Mouse (Mus musculus) left cerebral cortex, adult 6 months (tissue): ENCODE measurements around the gene Tctn1. TPM values are rescaled to one million over a fixed set of nuclear protein-coding genes. Genes with fewer than 3 reads are reported as not detected.

ENCODE experiments used
- long read RNA-seq, 2 experiments: library from polyadenylated mRNA; unstranded; transcript quantifications; one replicate each; pipeline ENCODE4 v2.0.0; 2019 to 2020
- polyA plus RNA-seq: library from polyadenylated mRNA; unstranded; fragments of <200 nt; fragmentation: Nextera tagmentation; gene quantifications from 2 replicates; pipeline ENCODE4 v1.2.3, GENCODE M21; 2021

Gene Tctn1
- 1.5 and 1.9 TPM in 2 replicates for polyA plus RNA-seq
- long read RNA-seq, experiment 1, result 0 reads
- long read RNA-seq, experiment 2, result 0 reads

GRCm38 (mm10) chr5:122263933-122264905, at the start of gene Tctn1:
Tctn1 (minus strand) TSS chr5:122264460.

GRCm38 (mm10) chr5:122284183-122285028, 20.1 kb upstream of the Tctn1 start, which contains the start of gene Pptc7:
Pptc7 (plus strand) TSS chr5:122284365.

GRCm38 (mm10) chr5:122206475-122206874, 57.8 kb downstream of the Tctn1 start, which contains the start of gene Hvcn1:
Hvcn1 (plus strand) TSS chr5:122206804.

Other genes with a start within 250 kb of the Tctn1 start
- gene Cux2, start 214.4 kb downstream of the Tctn1 start, polyA plus RNA-seq, result 23.2 and 31.3 TPM in 2 replicates
- 2.7 and 3.6 TPM in 2 replicates for gene Myl2, start 163.5 kb downstream of the Tctn1 start, polyA plus RNA-seq
- 0.14 and 0.27 TPM in 2 replicates for gene Ccdc63, start 123.6 kb downstream of the Tctn1 start, polyA plus RNA-seq
- gene Ppp1cc, start 106.2 kb downstream of the Tctn1 start, polyA plus RNA-seq, result 31.6 and 137 TPM in 2 replicates
- 3.3 and 3.4 TPM in 2 replicates for gene Hvcn1, start 57.7 kb downstream of the Tctn1 start, polyA plus RNA-seq
- 8.5 and 13.9 TPM in 2 replicates for gene Pptc7, start 19.9 kb upstream of the Tctn1 start, polyA plus RNA-seq
- gene Rad9b, start 89.8 kb upstream of the Tctn1 start, polyA plus RNA-seq, result 3.1 and 4.8 TPM in 2 replicates
- 340 and 432 TPM in 2 replicates for gene Vps29, start 89.9 kb upstream of the Tctn1 start, polyA plus RNA-seq
- 28.4 and 35.3 TPM in 2 replicates for gene Gpn3, start 107.4 kb upstream of the Tctn1 start, polyA plus RNA-seq
- gene Fam216a, start 107.9 kb upstream of the Tctn1 start, polyA plus RNA-seq, result 106 and 121 TPM in 2 replicates
- 32.8 and 103 TPM in 2 replicates for gene Arpc3, start 127.4 kb upstream of the Tctn1 start, polyA plus RNA-seq
- 21.9 and 23.4 TPM in 2 replicates for gene Anapc7, start 157.2 kb upstream of the Tctn1 start, polyA plus RNA-seq
- gene Atp2a2, start 237.8 kb upstream of the Tctn1 start, polyA plus RNA-seq, result 56.7 and 62.6 TPM in 2 replicates